Mouse (Mus musculus) neural tube, embryonic 13.5 days (tissue): ENCODE results near the gene Cdk2ap1. TPM values are rescaled to one million over a fixed set of nuclear protein-coding genes. Genes with fewer than 3 reads are reported as not detected.
A peak's percentile ranks its signal among the peaks of the same experiment; 100 is the strongest.

ENCODE experiments used
- ATAC-seq: fragments of 200-750 bp; cut with Nextera tagmentation; 2 replicates; pipeline ENCODE4 v1.8.0; 2017; ENCODE audit warnings: low read depth, mild to moderate bottlenecking, moderate TSS enrichment, moderate library complexity
- H3K27ac ChIP-seq: fragments of 300-500 bp; sonication (generic); replicated peaks from 2 replicates; pipeline ENCODE4 v1.5.1; 2015; ENCODE audit warnings: moderate library complexity, mild to moderate bottlenecking, inconsistent platforms
- H3K27me3 ChIP-seq: fragments of 300-500 bp; sonication (generic); 2 replicates; pipeline ENCODE4 v1.6.1; 2015; ENCODE audit warnings: mild to moderate bottlenecking, inconsistent platforms
- H3K36me3 ChIP-seq: fragments of 300-500 bp; sonication (generic); 2 replicates; pipeline ENCODE4 v1.6.1; 2015; ENCODE audit warnings: mild to moderate bottlenecking, inconsistent platforms
- H3K4me1 ChIP-seq: fragments of 300-500 bp; sonication (generic); replicated peaks from 2 replicates; pipeline ENCODE4 v1.6.1; 2015; ENCODE audit warnings: inconsistent platforms
- H3K4me2 ChIP-seq: fragments of 300-500 bp; sonication (generic); 2 replicates; pipeline ENCODE4 v1.6.1; 2015; ENCODE audit warnings: inconsistent platforms, mild to moderate bottlenecking, moderate library complexity
- H3K4me3 ChIP-seq: fragments of 300-500 bp; sonication (generic); 2 replicates; pipeline ENCODE4 v1.5.1; 2015; ENCODE audit warnings: mild to moderate bottlenecking, inconsistent platforms
- H3K9ac ChIP-seq: fragments of 300-500 bp; sonication (generic); 2 replicates; pipeline ENCODE4 v1.6.1; 2015; ENCODE audit warnings: moderate library complexity, mild to moderate bottlenecking, inconsistent platforms
- H3K9me3 ChIP-seq: fragments of 300-500 bp; sonication (generic); 2 replicates; pipeline ENCODE4 v1.6.1; 2016; ENCODE audit warnings: inconsistent platforms
- WGBS: fragments of 180-500 bp; shearing (Covaris S2); methylation state at CpG from one replicate; pipeline ENCODE4 v1.1.7; 2015; 5-methylcytosine and 5-hydroxymethylcytosine counted together
- polyA plus RNA-seq: library from polyadenylated mRNA; unstranded; fragments of >200 nt; fragmentation: Nextera tagmentation; extraction: Ambion mirVana; gene quantifications from 2 replicates; pipeline ENCODE4 v1.2.1, GENCODE M21; 2015

Gene Cdk2ap1
- polyA plus RNA-seq, 1 experiment from 2014 or later, result 94.3 TPM

- no peaks in the 10 kb centered on the region for H3K9me3 ChIP-seq
- H3K36me3 ChIP-seq, result 0 out of 2 replicates have a peak, but pooled peaks cover 4% of the 10 kb centered on the region
- H3K4me1 ChIP-seq, result peaks cover 7% of the 10 kb centered on the region
- no peak for ATAC-seq
- no peak overlapping the region for H3K4me2 ChIP-seq
- H3K27me3 ChIP-seq, result no peaks in the 10 kb centered on the region
- no peak overlapping the region for H3K9ac ChIP-seq
- no peak overlapping the region for H3K27ac ChIP-seq
- 84% methylated on average over 2 of the region's 2 CpGs for WGBS
- H3K4me3 ChIP-seq, result no peak overlapping the region
These were observed 3.2 kb downstream of the Cdk2ap1 start for GRCm38 (mm10) chr5:124359641-124360040.

GRCm38 (mm10) chr5:124356695-124357094 lies 6.2 kb downstream of the Cdk2ap1 start:
- no peak for ATAC-seq
- Histone ChIP-seq H3K9ac (no peak overlapping the region), H3K4me1 (peaks cover 19% of the 10 kb centered on the region), H3K36me3 (no peaks in the 10 kb centered on the region), H3K4me2 (no peak overlapping the region), H3K9me3 (no peaks in the 10 kb centered on the region), H3K27me3 (no peaks in the 10 kb centered on the region), H3K27ac (no peak overlapping the region), H3K4me3 (no peak overlapping the region)
- WGBS, result 55% methylated on average over 3 of the region's 3 CpGs

GRCm38 (mm10) chr5:124355425-124355959 lies 7.4 kb downstream of the Cdk2ap1 start:
- Histone ChIP-seq H3K36me3 (no peaks in the 10 kb centered on the region), H3K4me3 (peak overlapping the region; percentile 82), H3K9me3 (no peaks in the 10 kb centered on the region), H3K4me1 (peaks cover 31% of the 10 kb centered on the region), H3K9ac (peak overlapping the region; percentile 99), H3K27ac (peak overlapping the region; percentile 100; the same call in 1 of the 2 replicates), H3K4me2 (peak overlapping the region; percentile 63), H3K27me3 (no peaks in the 10 kb centered on the region)
- no peak for ATAC-seq
- WGBS, result 3% methylated on average over 12 of the region's 12 CpGs

- peak overlapping the region; percentile 100 for H3K27ac ChIP-seq
- H3K36me3 ChIP-seq, result peaks cover 2% of the 10 kb centered on the region; the same call in 1 of the 2 replicates
- peaks cover 38% of the 10 kb centered on the region for H3K4me1 ChIP-seq
- peak overlapping the region; percentile 82 for H3K4me3 ChIP-seq
- 0 out of 2 replicates have a peak, but pooled peaks have one; percentile 17 for ATAC-seq
- no peaks in the 10 kb centered on the region for H3K9me3 ChIP-seq
- WGBS, result under 1% methylated on average over 23 of the region's 60 CpGs
- no peaks in the 10 kb centered on the region for H3K27me3 ChIP-seq
- H3K4me2 ChIP-seq, result peak overlapping the region; percentile 63
- peak overlapping the region; percentile 99 for H3K9ac ChIP-seq
These were observed 8.1 kb downstream of the Cdk2ap1 start for GRCm38 (mm10) chr5:124354574-124355424.

- no peaks in the 10 kb centered on the region for H3K9me3 ChIP-seq
- under 1% methylated on average over 88 of the region's 132 CpGs for WGBS
- peak overlapping the region; percentile 99 for H3K9ac ChIP-seq
- peak overlapping the region; percentile 93 for H3K4me2 ChIP-seq
- peak overlapping the region; percentile 82 for H3K4me3 ChIP-seq
- H3K27me3 ChIP-seq, result no peaks in the 10 kb centered on the region
- peak overlapping the region; percentile 100 for H3K27ac ChIP-seq
- ATAC-seq, result no peak
- peaks cover 10% of the 10 kb centered on the region for H3K36me3 ChIP-seq
- H3K4me1 ChIP-seq, result peaks cover 47% of the 10 kb centered on the region
These were observed 8.9 kb downstream of the Cdk2ap1 start for GRCm38 (mm10) chr5:124353726-124354547.

- peak overlapping the region; percentile 100 for H3K27ac ChIP-seq
- no peaks in the 10 kb centered on the region for H3K9me3 ChIP-seq
- H3K4me2 ChIP-seq, result peak overlapping the region; percentile 93
- no peak for ATAC-seq
- H3K9ac ChIP-seq, result peak overlapping the region; percentile 99
- peak overlapping the region; percentile 82 for H3K4me3 ChIP-seq
- WGBS, result under 1% methylated on average over 32 of the region's 32 CpGs
- no peaks in the 10 kb centered on the region for H3K27me3 ChIP-seq
- peaks cover 55% of the 10 kb centered on the region for H3K4me1 ChIP-seq
- peaks cover 18% of the 10 kb centered on the region for H3K36me3 ChIP-seq
These were observed 9.7 kb downstream of the Cdk2ap1 start for GRCm38 (mm10) chr5:124353011-124353725.

GRCm38 (mm10) chr5:124352141-124352920 lies 10.6 kb downstream of the Cdk2ap1 start:
- WGBS, result under 1% methylated on average over 30 of the region's 30 CpGs
- peak; percentile 93 for ATAC-seq
- H3K9me3 ChIP-seq, result no peaks in the 10 kb centered on the region
- peaks cover 22% of the 10 kb centered on the region for H3K36me3 ChIP-seq
- H3K4me1 ChIP-seq, result peaks cover 57% of the 10 kb centered on the region
- H3K4me2 ChIP-seq, result peak overlapping the region; percentile 93
- no peaks in the 10 kb centered on the region for H3K27me3 ChIP-seq
- peak overlapping the region; percentile 82 for H3K4me3 ChIP-seq
- peak overlapping the region; percentile 99 for H3K9ac ChIP-seq
- H3K27ac ChIP-seq, result peak overlapping the region; percentile 100

GRCm38 (mm10) chr5:124351604-124352003 lies 11.3 kb downstream of the Cdk2ap1 start:
- no peaks in the 10 kb centered on the region for H3K9me3 ChIP-seq
- peaks cover 27% of the 10 kb centered on the region for H3K36me3 ChIP-seq
- no peaks in the 10 kb centered on the region for H3K27me3 ChIP-seq
- peak; percentile 25 for ATAC-seq
- 12% methylated on average over 3 of the region's 3 CpGs for WGBS
- peaks cover 57% of the 10 kb centered on the region for H3K4me1 ChIP-seq
- H3K4me3 ChIP-seq, result peak overlapping the region; percentile 82
- peak overlapping the region; percentile 100 for H3K27ac ChIP-seq
- H3K9ac ChIP-seq, result peak overlapping the region; percentile 99
- peak overlapping the region; percentile 93 for H3K4me2 ChIP-seq

GRCm38 (mm10) chr5:124351111-124351560 lies 11.7 kb downstream of the Cdk2ap1 start:
- no peaks in the 10 kb centered on the region for H3K9me3 ChIP-seq
- H3K4me1 ChIP-seq, result peaks cover 57% of the 10 kb centered on the region
- H3K4me2 ChIP-seq, result peak overlapping the region; percentile 93
- peak overlapping the region; percentile 82 for H3K4me3 ChIP-seq
- 6% methylated on average over 7 of the region's 7 CpGs for WGBS
- peak overlapping the region; percentile 100 for H3K27ac ChIP-seq
- H3K36me3 ChIP-seq, result peaks cover 31% of the 10 kb centered on the region
- peak overlapping the region; percentile 99 for H3K9ac ChIP-seq
- ATAC-seq, result peak; percentile 74
- no peaks in the 10 kb centered on the region for H3K27me3 ChIP-seq

- 74% methylated on average over 2 of the region's 2 CpGs for WGBS
- ATAC-seq, result no peak
- peak overlapping the region; percentile 99 for H3K9ac ChIP-seq
These were observed 12.5 kb downstream of the Cdk2ap1 start for GRCm38 (mm10) chr5:124350350-124350749.

More at GRCm38 (mm10) chr5:124350350-124350749, 12.5 kb downstream of the Cdk2ap1 start:
- H3K4me1 ChIP-seq, result peaks cover 53% of the 10 kb centered on the region
- H3K27me3 ChIP-seq, result no peaks in the 10 kb centered on the region
- H3K4me3 ChIP-seq, result peak overlapping the region; percentile 82
- peaks cover 34% of the 10 kb centered on the region for H3K36me3 ChIP-seq
- no peaks in the 10 kb centered on the region for H3K9me3 ChIP-seq
- peak overlapping the region; percentile 93 for H3K4me2 ChIP-seq
- H3K27ac ChIP-seq, result peak overlapping the region; percentile 100
